Mouse (Mus musculus) megakaryocyte, embryonic 14.5 days (primary cell): Measurements from ENCODE around the gene Mapkapk3. TPM values are rescaled to one million over a fixed set of nuclear protein-coding genes. Genes with fewer than 3 reads are reported as not detected.

Experiments
- H3K27me3 ChIP-seq: replicated peaks from 2 replicates; pipeline ENCODE3; 2012; ENCODE audit warnings: inconsistent platforms
- H3K36me3 ChIP-seq: replicated peaks from 2 replicates; pipeline ENCODE3; 2012; ENCODE audit warnings: low read length, inconsistent platforms, mixed read lengths
- H3K4me1 ChIP-seq: 2 replicates; pipeline ENCODE4 v1.6.1; 2012; ENCODE audit warnings: inconsistent platforms
- H3K4me3 ChIP-seq: replicated peaks from 2 replicates; pipeline ENCODE3; 2012; ENCODE audit warnings: moderate library complexity, mild to moderate bottlenecking, inconsistent platforms
- H3K9me3 ChIP-seq: 2 replicates; pipeline ENCODE4 v1.6.1; 2012; ENCODE audit warnings: inconsistent platforms
- FLI1 ChIP-seq: IDR thresholded peaks from 2 replicates; pipeline ENCODE4 v1.6.1; 2012; ENCODE audit warnings: low read length, inconsistent platforms, mixed read lengths
- GATA1 ChIP-seq: IDR thresholded peaks from 3 replicates; pipeline ENCODE4 v1.6.1; 2012; ENCODE audit warnings: mixed read lengths, low read length, inconsistent platforms, borderline replicate concordance
- polyA plus RNA-seq: library from polyadenylated mRNA; stranded (reverse); fragments of >175 nt; gene quantifications from 2 replicates; pipeline ENCODE4 v1.2.3, GENCODE M21; 2012; ENCODE audit warnings: low replicate concordance; ENCODE audit not compliant: insufficient read depth

The Mapkapk3 gene
- polyA plus RNA-seq, 1 experiment, result 49.9 TPM

DNA sequence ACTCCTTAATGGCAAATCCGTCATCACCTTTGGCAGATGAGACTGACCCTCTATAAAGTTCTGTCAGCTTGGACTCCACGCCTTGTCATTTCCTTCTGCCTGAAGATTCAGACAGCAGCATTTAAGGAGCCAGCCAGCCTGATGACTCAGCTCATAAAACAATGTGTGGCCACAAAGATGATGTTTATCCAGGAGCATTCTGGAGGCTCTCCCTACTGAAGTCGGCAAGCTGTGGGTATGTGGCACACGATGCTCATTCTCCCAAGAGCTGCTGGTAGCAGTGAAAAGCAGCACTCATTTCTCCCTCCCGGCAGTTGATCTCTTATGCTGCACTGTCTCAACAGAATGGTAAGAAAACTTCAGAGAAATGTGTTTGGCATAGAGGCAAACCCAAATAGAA is 54.4 kb downstream of the Mapkapk3 start:
- TF ChIP-seq GATA1 (no peak), FLI1 (no peak)
- H3K9me3 ChIP-seq, result no peaks in the 10 kb centered on the region
- H3K4me3 ChIP-seq, result no peak overlapping the region
- no peaks in the 10 kb centered on the region for H3K36me3 ChIP-seq
- H3K27me3 ChIP-seq, result peaks cover 91% of the 10 kb centered on the region
- peaks cover 21% of the 10 kb centered on the region for H3K4me1 ChIP-seq

DNA sequence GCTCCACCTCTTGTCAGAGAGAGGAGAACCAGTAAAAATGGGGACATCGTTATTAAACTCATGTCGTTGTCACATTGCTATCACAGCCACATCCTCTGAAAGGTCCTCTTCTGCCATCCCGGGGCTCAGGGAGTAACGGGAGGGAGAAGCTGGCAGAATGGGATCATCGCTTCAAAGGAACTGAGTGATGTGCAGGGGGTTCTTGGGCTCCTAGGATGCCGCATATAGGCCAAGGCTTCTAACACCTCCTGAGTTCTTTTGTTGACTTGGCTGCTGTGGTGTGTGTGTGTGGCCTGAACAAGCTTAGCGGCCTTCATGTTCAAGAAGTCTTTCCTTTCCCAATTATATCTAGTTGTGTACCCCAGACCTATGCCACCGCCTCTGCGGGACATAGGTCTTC is 57.5 kb downstream of the Mapkapk3 start:
- H3K4me3 ChIP-seq, result peak overlapping the region; percentile 90
- H3K27me3 ChIP-seq, result peaks cover 90% of the 10 kb centered on the region
- H3K9me3 ChIP-seq, result no peaks in the 10 kb centered on the region
- H3K4me1 ChIP-seq, result peaks cover 21% of the 10 kb centered on the region
- TF ChIP-seq FLI1 (no peak), GATA1 (no peak)
- no peaks in the 10 kb centered on the region for H3K36me3 ChIP-seq

DNA sequence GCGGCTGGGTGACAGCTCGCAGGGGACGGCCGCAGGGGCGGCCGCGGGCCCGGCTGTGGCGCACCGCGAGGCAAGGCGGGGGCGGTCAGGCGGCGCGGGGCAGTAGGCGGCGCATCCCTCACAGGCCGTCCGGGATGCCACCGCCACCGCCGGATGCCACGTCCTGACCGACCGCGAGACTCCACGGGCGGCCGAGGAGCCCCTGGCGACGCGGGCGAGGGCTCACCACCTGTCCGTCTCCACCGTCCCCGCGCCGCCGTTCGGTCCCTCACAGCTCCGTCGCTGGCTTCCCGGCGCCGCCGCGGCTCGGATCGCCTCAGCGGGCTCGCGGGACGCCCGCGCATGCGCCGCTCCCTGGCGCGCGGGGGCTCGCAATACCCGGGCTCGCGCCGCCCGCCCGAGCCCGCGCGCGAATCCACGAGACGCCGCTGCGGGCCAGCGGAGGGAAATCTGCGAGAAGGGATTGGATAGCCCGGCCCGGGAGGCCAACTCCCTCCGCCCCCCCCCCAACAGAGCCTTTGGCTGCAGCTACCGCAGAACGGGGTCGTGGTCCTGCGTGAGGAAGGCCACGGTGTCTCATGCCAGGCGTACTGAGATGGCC is 58.0 kb downstream of the Mapkapk3 start, which contains the start of gene Dock3:
Gene Dock3 (minus strand): TSS at position 371 of the 601 bp plus-strand sequence.
- no peak for TF ChIP-seq GATA1
- Histone ChIP-seq H3K4me1 (peaks cover 21% of the 10 kb centered on the region), H3K9me3 (no peaks in the 10 kb centered on the region), H3K27me3 (peaks cover 88% of the 10 kb centered on the region), H3K4me3 (peak within 1 kb of the TSS; percentile 90), H3K36me3 (no peaks in the 10 kb centered on the region)

DNA sequence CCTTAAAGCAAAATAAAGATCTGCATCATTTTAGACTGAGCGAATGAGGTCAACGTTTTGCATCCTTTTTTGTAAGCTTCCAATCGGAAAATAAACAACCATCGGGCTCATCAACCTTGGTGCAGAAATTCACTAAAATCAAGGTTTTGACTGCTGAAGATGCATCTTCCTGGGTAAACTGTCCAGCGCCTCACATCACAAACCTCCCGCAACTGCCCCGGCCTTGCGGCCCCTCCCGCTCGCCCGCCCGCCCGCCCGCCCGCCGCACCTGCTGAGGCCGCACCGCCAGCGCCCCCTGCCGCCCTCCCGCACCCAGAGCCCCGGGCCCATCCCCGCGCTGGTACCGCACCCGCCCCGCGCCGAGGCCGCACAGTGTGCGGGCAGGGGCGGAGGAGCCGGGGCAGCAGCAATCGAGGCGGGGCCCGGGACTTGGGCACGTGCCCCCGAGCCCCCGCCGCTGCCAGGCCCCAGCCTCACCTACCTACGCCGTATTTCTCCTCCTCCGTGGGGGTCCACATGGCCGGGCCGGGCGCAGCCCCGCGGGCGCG is 58.6 kb downstream of the Mapkapk3 start:
- H3K27me3 ChIP-seq, result peaks cover 82% of the 10 kb centered on the region
- peaks cover 21% of the 10 kb centered on the region for H3K4me1 ChIP-seq
- TF ChIP-seq GATA1 (no peak), FLI1 (no peak)
- no peaks in the 10 kb centered on the region for H3K9me3 ChIP-seq
- H3K36me3 ChIP-seq, result no peaks in the 10 kb centered on the region
- H3K4me3 ChIP-seq, result peak overlapping the region; percentile 90

DNA sequence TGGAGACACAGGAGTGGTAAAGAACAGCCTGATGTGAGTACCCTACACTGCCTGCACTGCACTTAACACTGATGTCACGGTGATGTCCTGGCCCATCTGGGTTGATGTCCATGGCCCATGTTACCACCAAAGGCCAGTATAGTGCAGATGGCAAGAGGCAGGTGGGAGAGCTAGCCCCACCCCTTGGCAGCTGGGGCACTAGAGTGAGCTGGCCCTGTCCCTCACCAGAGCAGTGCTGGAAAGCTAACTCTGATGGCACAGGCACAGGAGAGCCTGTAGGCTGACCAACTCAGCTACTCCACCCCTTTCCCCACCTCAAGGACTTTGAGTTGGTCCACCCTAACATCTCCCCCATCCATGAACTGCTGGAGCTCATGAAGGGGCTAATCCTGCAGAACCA is 65.1 kb downstream of the Mapkapk3 start:
- Histone ChIP-seq H3K36me3 (no peaks in the 10 kb centered on the region), H3K4me3 (no peak overlapping the region), H3K27me3 (peaks cover 37% of the 10 kb centered on the region), H3K9me3 (no peaks in the 10 kb centered on the region), H3K4me1 (no peaks in the 10 kb centered on the region)
- no peak for TF ChIP-seq GATA1
- no peak for TF ChIP-seq FLI1

Other genes starting within 250 kb of the Mapkapk3 start
- gene Dock3, start 58.0 kb downstream of the Mapkapk3 start, polyA plus RNA-seq, result 0.09 TPM in 1 of 2 replicates, not detected in the other
- 47.7 and 114 TPM in 2 replicates for gene Cish, start 6.1 kb upstream of the Mapkapk3 start, polyA plus RNA-seq
- 8.1 TPM in 1 of 2 replicates, not detected in the other for gene Hemk1, start 48.5 kb upstream of the Mapkapk3 start, polyA plus RNA-seq
- gene 6430571L13Rik, start 50.7 kb upstream of the Mapkapk3 start, polyA plus RNA-seq, result not detected in 2 replicates
- not detected in 2 replicates for gene Cacna2d2, start 109.7 kb upstream of the Mapkapk3 start, polyA plus RNA-seq
- 12.0 and 24.4 TPM in 2 replicates for gene Tmem115, start 244.1 kb upstream of the Mapkapk3 start, polyA plus RNA-seq